Mouse (Mus musculus): ENCODE measurements around the gene Ptpn7. TPM values are rescaled to one million over a fixed set of nuclear protein-coding genes. Genes with fewer than 3 reads are reported as not detected.

Ptpn7 gene
- polyA plus RNA-seq, 1 experiment, result 0.29 TPM

GRCm38 (mm10) chr1:135129543-135130183 lies 2.8 kb upstream of the Ptpn7 start:
- no peak for DNase-seq
- Histone ChIP-seq H3K27ac (ENCODE audit: insufficient read depth, low read length) (no peak overlapping the region), H3K4me1 (ENCODE audit: control insufficient read depth, insufficient read depth, low read length) (peaks cover 12% of the 10 kb centered on the region), H3K27me3 (ENCODE audit: control insufficient read depth, insufficient read depth, low read length) (no peaks in the 10 kb centered on the region), H3K4me3 (replicated peaks; ENCODE audit: insufficient read depth, low read depth, low read length) (no peak overlapping the region)
- 62% methylated on average over 9 of the region's 9 CpGs for WGBS
- TF ChIP-seq CTCF (IDR thresholded peaks at IDR 0.05; ENCODE audit: borderline replicate concordance, insufficient read depth, low read depth, low read length) (no peak), POLR2A (IDR thresholded peaks at IDR 0.05; ENCODE audit: borderline replicate concordance, insufficient read depth, low read length) (no peak)

GRCm38 (mm10) chr1:135130376-135131018 lies 2.0 kb upstream of the Ptpn7 start:
- peaks cover 12% of the 10 kb centered on the region for H3K4me1 ChIP-seq (ENCODE audit: control insufficient read depth, insufficient read depth, low read length)
- H3K4me3 ChIP-seq (replicated peaks; ENCODE audit: insufficient read depth, low read depth, low read length), result no peak overlapping the region
- 73% methylated on average over 2 of the region's 2 CpGs for WGBS
- H3K27ac ChIP-seq (ENCODE audit: insufficient read depth, low read length), result no peak overlapping the region
- H3K27me3 ChIP-seq (ENCODE audit: control insufficient read depth, insufficient read depth, low read length), result no peaks in the 10 kb centered on the region
- TF ChIP-seq POLR2A (IDR thresholded peaks at IDR 0.05; ENCODE audit: borderline replicate concordance, insufficient read depth, low read length) (no peak), CTCF (IDR thresholded peaks at IDR 0.05; ENCODE audit: borderline replicate concordance, insufficient read depth, low read depth, low read length) (no peak)
- no peak for DNase-seq

DNA sequence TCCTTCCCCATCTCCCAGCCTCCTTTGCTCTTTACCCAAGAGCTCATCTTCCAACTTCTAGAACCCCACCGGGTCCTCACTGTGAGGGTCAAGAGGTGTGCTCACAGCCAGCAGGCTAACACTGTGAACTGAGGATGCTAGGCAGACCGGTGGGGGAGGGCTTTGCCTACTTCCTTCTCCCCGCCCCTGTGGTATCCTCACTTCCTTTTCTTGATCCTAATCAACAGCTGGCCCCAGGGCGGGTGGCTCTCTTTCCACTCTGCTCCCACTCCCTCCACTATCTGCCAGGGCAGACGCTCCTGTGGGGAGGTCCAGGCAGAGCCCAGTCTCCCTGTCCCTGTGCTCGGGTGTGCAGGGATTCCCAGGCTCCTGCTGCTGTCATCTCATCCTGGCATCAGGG lies 1.5 kb upstream of the Ptpn7 start:
- Histone ChIP-seq H3K27ac (ENCODE audit: insufficient read depth, low read length) (no peak overlapping the region), H3K4me1 (ENCODE audit: control insufficient read depth, insufficient read depth, low read length) (peaks cover 9% of the 10 kb centered on the region), H3K27me3 (ENCODE audit: control insufficient read depth, insufficient read depth, low read length) (no peaks in the 10 kb centered on the region), H3K4me3 (replicated peaks; ENCODE audit: insufficient read depth, low read depth, low read length) (no peak overlapping the region)
- WGBS, result 65% methylated on average over 6 of the region's 6 CpGs
- TF ChIP-seq CTCF (IDR thresholded peaks at IDR 0.05; ENCODE audit: borderline replicate concordance, insufficient read depth, low read depth, low read length) (no peak), POLR2A (IDR thresholded peaks at IDR 0.05; ENCODE audit: borderline replicate concordance, insufficient read depth, low read length) (no peak)
- DNase-seq, result no peak

DNA sequence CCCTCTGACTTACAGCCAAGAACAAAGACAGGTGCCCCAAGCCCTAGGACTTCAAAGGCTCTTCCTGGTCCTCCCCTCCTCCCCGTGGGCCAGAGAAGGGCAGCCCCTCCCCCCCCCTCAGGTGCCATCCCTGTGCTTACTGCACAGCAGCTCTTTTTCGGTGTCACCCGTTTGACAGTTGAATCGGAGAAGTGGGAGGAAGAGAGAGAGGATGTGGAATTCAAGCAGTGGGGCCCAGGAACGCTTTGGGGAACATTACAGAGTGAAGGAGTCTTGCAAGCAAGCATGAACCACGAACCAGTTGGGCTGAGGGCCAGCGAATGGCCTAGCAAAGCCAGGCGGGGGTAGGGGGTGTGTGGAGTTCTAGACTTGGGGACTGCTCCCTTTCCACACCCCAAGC lies 940 bp upstream of the Ptpn7 start:
- WGBS, result 77% methylated on average over 8 of the region's 8 CpGs
- no peak for DNase-seq
- TF ChIP-seq CTCF (IDR thresholded peaks at IDR 0.05; ENCODE audit: borderline replicate concordance, insufficient read depth, low read depth, low read length), result no peak
- no peak for TF ChIP-seq POLR2A (IDR thresholded peaks at IDR 0.05; ENCODE audit: borderline replicate concordance, insufficient read depth, low read length)
- Histone ChIP-seq H3K27me3 (ENCODE audit: control insufficient read depth, insufficient read depth, low read length) (no peaks in the 10 kb centered on the region), H3K4me1 (ENCODE audit: control insufficient read depth, insufficient read depth, low read length) (peaks cover 6% of the 10 kb centered on the region), H3K4me3 (replicated peaks; ENCODE audit: insufficient read depth, low read depth, low read length) (no peak overlapping the region), H3K27ac (ENCODE audit: insufficient read depth, low read length) (no peak overlapping the region)

DNA sequence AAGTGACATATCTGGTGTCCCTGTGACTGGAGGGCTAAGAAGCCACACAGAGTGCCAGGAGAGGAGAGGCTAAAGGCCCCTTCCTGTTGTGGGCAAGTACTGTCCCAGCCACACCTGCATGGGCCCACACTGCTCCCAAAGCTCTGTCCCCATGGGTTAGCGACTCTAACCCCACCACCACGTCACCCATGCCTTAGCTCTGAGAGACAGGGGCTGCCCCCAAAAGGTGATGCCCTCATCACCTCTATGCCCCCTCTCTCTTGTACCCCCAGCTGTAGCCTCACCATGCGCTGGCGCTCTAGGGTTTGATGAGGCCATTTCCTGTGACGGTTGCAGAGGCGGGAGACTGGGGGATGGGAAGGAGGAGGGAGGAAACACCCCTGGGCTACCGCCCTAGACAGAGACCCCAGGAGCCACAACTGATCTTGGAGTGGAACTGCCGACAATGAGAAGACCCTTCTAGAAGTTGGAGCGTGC lies 431 bp downstream of the Ptpn7 start:
- H3K27me3 ChIP-seq (ENCODE audit: control insufficient read depth, insufficient read depth, low read length), result no peaks in the 10 kb centered on the region
- no peak for DNase-seq
- H3K4me3 ChIP-seq (replicated peaks; ENCODE audit: insufficient read depth, low read depth, low read length), result no peak overlapping the region
- WGBS, result 93% methylated on average over 9 of the region's 9 CpGs
- H3K27ac ChIP-seq (ENCODE audit: insufficient read depth, low read length), result no peak overlapping the region
- peaks cover 6% of the 10 kb centered on the region for H3K4me1 ChIP-seq (ENCODE audit: control insufficient read depth, insufficient read depth, low read length)
- TF ChIP-seq POLR2A (IDR thresholded peaks at IDR 0.05; ENCODE audit: borderline replicate concordance, insufficient read depth, low read length) (no peak), CTCF (IDR thresholded peaks at IDR 0.05; ENCODE audit: borderline replicate concordance, insufficient read depth, low read depth, low read length) (no peak)

- no peak overlapping the region for H3K4me3 ChIP-seq (replicated peaks; ENCODE audit: insufficient read depth, low read depth, low read length)
- H3K4me1 ChIP-seq (ENCODE audit: control insufficient read depth, insufficient read depth, low read length), result peaks cover 6% of the 10 kb centered on the region
- 89% methylated on average over 10 of the region's 10 CpGs for WGBS
- no peaks in the 10 kb centered on the region for H3K27me3 ChIP-seq (ENCODE audit: control insufficient read depth, insufficient read depth, low read length)
- TF ChIP-seq CTCF (IDR thresholded peaks at IDR 0.05; ENCODE audit: borderline replicate concordance, insufficient read depth, low read depth, low read length), result no peak
- TF ChIP-seq POLR2A (IDR thresholded peaks at IDR 0.05; ENCODE audit: borderline replicate concordance, insufficient read depth, low read length), result no peak
- no peak for DNase-seq
- H3K27ac ChIP-seq (ENCODE audit: insufficient read depth, low read length), result no peak overlapping the region
Observed at GRCm38 (mm10) chr1:135133678-135134435, 1.4 kb downstream of the Ptpn7 start.

DNA sequence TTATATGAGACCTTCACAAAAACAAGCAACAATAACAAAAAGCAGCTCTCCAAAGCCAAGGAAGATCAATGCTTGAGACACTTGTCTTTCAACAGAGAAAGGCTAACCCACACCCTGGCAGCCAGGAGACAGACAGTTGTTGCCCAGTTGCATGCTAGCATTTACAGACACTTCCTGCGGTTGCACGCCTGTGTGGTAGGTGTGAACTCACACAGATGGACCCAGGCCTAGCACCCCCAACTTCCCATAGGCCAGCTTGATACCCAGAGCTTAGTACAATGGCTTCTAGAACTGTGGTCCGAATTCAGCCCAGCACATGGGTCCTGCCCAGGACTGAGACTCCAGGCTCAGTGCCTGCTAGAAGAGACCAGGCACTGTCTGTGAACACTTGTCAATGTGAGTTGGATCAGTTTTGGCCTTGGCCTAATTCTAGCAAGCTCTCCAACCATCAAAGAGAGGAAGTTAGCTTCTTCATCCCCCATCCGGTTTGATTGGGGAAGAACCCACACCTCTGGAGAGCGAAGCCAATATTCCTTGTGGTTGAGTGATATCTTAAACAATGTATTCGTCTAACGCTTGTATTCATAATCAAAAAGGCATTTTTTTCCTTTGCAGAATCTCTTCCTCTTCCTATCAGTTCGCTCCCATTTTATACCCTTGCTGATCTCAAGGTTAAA lies 2.7 kb downstream of the Ptpn7 start:
- 95% methylated on average over 8 of the region's 8 CpGs for WGBS
- H3K4me3 ChIP-seq (replicated peaks; ENCODE audit: insufficient read depth, low read depth, low read length), result no peak overlapping the region
- TF ChIP-seq POLR2A (IDR thresholded peaks at IDR 0.05; ENCODE audit: borderline replicate concordance, insufficient read depth, low read length) (no peak), CTCF (IDR thresholded peaks at IDR 0.05; ENCODE audit: borderline replicate concordance, insufficient read depth, low read depth, low read length) (no peak)
- no peak overlapping the region for H3K27ac ChIP-seq (ENCODE audit: insufficient read depth, low read length)
- no peak for DNase-seq
- peaks cover 6% of the 10 kb centered on the region for H3K4me1 ChIP-seq (ENCODE audit: control insufficient read depth, insufficient read depth, low read length)
- H3K27me3 ChIP-seq (ENCODE audit: control insufficient read depth, insufficient read depth, low read length), result no peaks in the 10 kb centered on the region
